Mouse (Mus musculus) midbrain, postnatal 0 days (tissue): ENCODE data around the gene Nagk. TPM values are rescaled to one million over a fixed set of nuclear protein-coding genes. Genes with fewer than 3 reads are reported as not detected.

Source experiments
- ATAC-seq: fragments of 200-750 bp; cut with Nextera tagmentation; 2 replicates; pipeline ENCODE4 v1.8.0; 2017; ENCODE audit warnings: moderate number of reproducible peaks, mild to moderate bottlenecking, moderate TSS enrichment, moderate library complexity; ENCODE audit not compliant: low FRiP score
- DNase-seq: peaks from one replicate; pipeline ENCODE4 v3.0.0-alpha.2; 2015; ENCODE audit warnings: low spot score
- H3K27ac ChIP-seq: fragments of 300-500 bp; sonication (generic); 2 replicates; pipeline ENCODE4 v1.5.1; 2014; ENCODE audit warnings: low read depth, mild to moderate bottlenecking, low read length, mixed read lengths
- H3K27me3 ChIP-seq: fragments of 300-500 bp; sonication (generic); 2 replicates; pipeline ENCODE4 v1.6.1; 2014; ENCODE audit warnings: low read length, control low read depth, mixed read lengths; ENCODE audit not compliant: insufficient read depth
- H3K36me3 ChIP-seq: fragments of 300-500 bp; sonication (generic); 2 replicates; pipeline ENCODE4 v1.6.1; 2014; ENCODE audit warnings: low read length, control low read depth, mixed read lengths; ENCODE audit not compliant: insufficient read depth
- H3K4me1 ChIP-seq: fragments of 300-500 bp; sonication (generic); 2 replicates; pipeline ENCODE4 v1.6.1; 2014; ENCODE audit warnings: mild to moderate bottlenecking, control low read depth, antibody characterized with exemption, low read length, mixed read lengths; ENCODE audit not compliant: insufficient read depth
- H3K4me2 ChIP-seq: fragments of 300-500 bp; sonication (generic); 2 replicates; pipeline ENCODE4 v1.6.1; 2014; ENCODE audit warnings: low read depth, mild to moderate bottlenecking, low read length, mixed read lengths; ENCODE audit not compliant: poor library complexity, severe bottlenecking
- H3K4me3 ChIP-seq: fragments of 300-500 bp; sonication (generic); 2 replicates; pipeline ENCODE4 v1.5.1; 2014; ENCODE audit warnings: low read depth, mild to moderate bottlenecking, low read length, moderate library complexity
- H3K9ac ChIP-seq: fragments of 300-500 bp; sonication (generic); replicated peaks from 2 replicates; pipeline ENCODE4 v1.6.1; 2014; ENCODE audit warnings: mild to moderate bottlenecking, low read length, moderate library complexity, mixed read lengths; ENCODE audit not compliant: poor library complexity, severe bottlenecking
- H3K9me3 ChIP-seq: fragments of 300-500 bp; sonication (generic); 2 replicates; pipeline ENCODE4 v1.6.1; 2016; ENCODE audit warnings: low read length, control low read depth
- CTCF ChIP-seq: IDR thresholded peaks from 2 replicates; pipeline ENCODE4 v1.5.1; 2016; ENCODE audit warnings: antibody characterized with exemption, mild to moderate bottlenecking
- WGBS: fragments of 180-500 bp; shearing (Covaris S2); extraction: QIAGEN DNeasy Blood & Tissue Kit; methylation state at CpG from one replicate; pipeline ENCODE4 v1.1.7; 2014; 5-methylcytosine and 5-hydroxymethylcytosine counted together
- polyA plus RNA-seq: library from polyadenylated mRNA; unstranded; fragments of >200 nt; fragmentation: Nextera tagmentation; extraction: Ambion mirVana; gene quantifications from 2 replicates; pipeline ENCODE4 v1.2.1, GENCODE M21; 2015
- total RNA-seq: library from RNA; depleted of rRNA; stranded (reverse); fragments of >200 nt; gene quantifications from 2 replicates; pipeline ENCODE4 v1.2.3, GENCODE M21; 2014; rRNA removed

Gene Nagk
- total and polyA plus RNA-seq, 2 experiments from 2014 or later = 60.6 to 94.7 TPM

DNA sequence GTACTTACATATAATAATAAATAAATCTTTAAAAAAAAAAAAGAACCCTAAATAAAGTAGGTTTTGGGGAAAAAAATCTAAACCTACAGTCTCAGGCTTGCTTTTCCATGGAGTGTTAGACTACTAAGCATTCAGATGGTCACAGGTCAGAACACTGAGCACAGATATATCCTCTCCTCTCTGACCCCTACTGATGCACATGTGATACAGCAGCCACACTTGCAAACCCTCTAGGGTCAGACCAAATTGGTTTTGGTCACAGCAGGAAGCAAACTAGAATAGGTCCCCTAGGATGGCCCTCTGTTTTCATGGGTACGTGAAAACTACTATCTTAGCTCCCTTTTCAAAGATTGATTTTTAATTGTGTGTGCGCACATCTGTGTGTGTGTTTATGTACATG lies 42.0 kb downstream of the Nagk start:
- no peak overlapping the region for H3K4me2 ChIP-seq
- TF ChIP-seq CTCF = no peak
- H3K27ac ChIP-seq = no peak overlapping the region
- ATAC-seq (no peak), DNase-seq (no peak)
- H3K27me3 ChIP-seq = no peaks in the 10 kb centered on the region
- H3K9ac ChIP-seq = no peak overlapping the region
- H3K9me3 ChIP-seq = no peaks in the 10 kb centered on the region
- no peaks in the 10 kb centered on the region for H3K4me1 ChIP-seq
- 84% methylated on average over 2 of the region's 2 CpGs for WGBS
- no peak overlapping the region for H3K4me3 ChIP-seq
- no peaks in the 10 kb centered on the region for H3K36me3 ChIP-seq

GRCm38 (mm10) chr6:83838046-83838445 lies 43.3 kb downstream of the Nagk start:
- H3K4me3 ChIP-seq = no peak overlapping the region
- WGBS = 91% methylated on average over 2 of the region's 2 CpGs
- no peak overlapping the region for H3K4me2 ChIP-seq
- no peaks in the 10 kb centered on the region for H3K27me3 ChIP-seq
- no peak for DNase-seq
- ATAC-seq = no peak
- H3K9me3 ChIP-seq = no peaks in the 10 kb centered on the region
- H3K27ac ChIP-seq = no peak overlapping the region
- no peak overlapping the region for H3K9ac ChIP-seq
- no peaks in the 10 kb centered on the region for H3K36me3 ChIP-seq
- no peaks in the 10 kb centered on the region for H3K4me1 ChIP-seq
- no peak for TF ChIP-seq CTCF

DNA sequence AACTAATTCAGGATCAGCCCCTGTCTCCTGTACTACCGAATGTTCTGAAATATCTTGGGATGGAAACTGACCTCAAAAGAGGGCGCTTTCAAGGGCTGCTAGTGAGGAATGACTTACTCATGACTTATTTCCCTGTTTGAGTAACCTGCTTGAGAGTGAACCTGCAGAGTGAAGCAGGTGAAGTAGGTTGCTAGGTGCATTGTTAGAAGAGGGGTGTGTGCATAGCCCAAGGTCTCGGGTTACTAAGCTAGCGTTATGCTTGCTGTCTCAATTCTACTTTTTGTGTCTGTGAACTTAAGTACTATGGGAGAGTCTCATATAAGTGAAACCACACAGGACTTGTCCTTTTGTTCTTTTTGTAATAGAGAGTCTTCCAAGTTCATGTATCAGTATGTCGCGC lies 45.3 kb downstream of the Nagk start:
- no peak for TF ChIP-seq CTCF
- no peak overlapping the region for H3K9ac ChIP-seq
- ATAC-seq (no peak), DNase-seq (no peak)
- H3K9me3 ChIP-seq = no peaks in the 10 kb centered on the region
- no peaks in the 10 kb centered on the region for H3K4me1 ChIP-seq
- no peak overlapping the region for H3K27ac ChIP-seq
- H3K36me3 ChIP-seq = no peaks in the 10 kb centered on the region
- no peak overlapping the region for H3K4me2 ChIP-seq
- WGBS = 87% methylated on average over 6 of the region's 6 CpGs
- no peaks in the 10 kb centered on the region for H3K27me3 ChIP-seq
- H3K4me3 ChIP-seq = no peak overlapping the region

- no peak for ATAC-seq
- WGBS = 92% methylated on average over 10 of the region's 10 CpGs
- TF ChIP-seq CTCF = no peak
- H3K36me3 ChIP-seq = no peaks in the 10 kb centered on the region
- H3K27me3 ChIP-seq = no peaks in the 10 kb centered on the region
- no peak for DNase-seq
- no peak overlapping the region for H3K9ac ChIP-seq
- H3K4me3 ChIP-seq = no peak overlapping the region
- H3K4me1 ChIP-seq = no peaks in the 10 kb centered on the region
- no peak overlapping the region for H3K27ac ChIP-seq
- no peak overlapping the region for H3K4me2 ChIP-seq
- H3K9me3 ChIP-seq = no peaks in the 10 kb centered on the region
Measured at GRCm38 (mm10) chr6:83844913-83845312, 50.1 kb downstream of the Nagk start.

DNA sequence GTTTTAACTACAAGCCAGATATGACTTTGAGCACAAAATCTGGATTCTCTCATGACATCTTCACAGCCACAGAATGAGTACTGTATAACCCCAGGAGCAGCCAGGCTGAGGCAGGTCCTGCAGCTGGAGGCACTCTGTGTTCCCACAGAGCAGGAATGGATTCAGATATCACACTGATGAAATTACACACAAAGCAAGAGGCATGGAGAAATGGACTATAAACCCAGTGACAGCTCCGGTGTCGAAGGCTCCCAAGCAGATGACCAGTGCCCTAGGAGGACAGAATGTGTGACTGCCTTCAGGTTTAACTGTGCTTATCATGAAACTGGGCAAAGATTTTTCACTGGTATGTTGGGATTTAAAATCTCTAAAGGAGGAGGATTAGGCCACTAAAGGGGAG lies 51.4 kb downstream of the Nagk start:
- no peak overlapping the region for H3K4me2 ChIP-seq
- H3K4me3 ChIP-seq = no peak overlapping the region
- no peak for TF ChIP-seq CTCF
- H3K36me3 ChIP-seq = no peaks in the 10 kb centered on the region
- no peaks in the 10 kb centered on the region for H3K9me3 ChIP-seq
- no peak overlapping the region for H3K27ac ChIP-seq
- no peak for DNase-seq
- H3K4me1 ChIP-seq = no peaks in the 10 kb centered on the region
- H3K9ac ChIP-seq = no peak overlapping the region
- no peaks in the 10 kb centered on the region for H3K27me3 ChIP-seq
- no peak for ATAC-seq
- 89% methylated on average over 2 of the region's 2 CpGs for WGBS

- Histone ChIP-seq H3K27ac (no peak overlapping the region), H3K4me1 (no peaks in the 10 kb centered on the region), H3K27me3 (no peaks in the 10 kb centered on the region), H3K4me3 (no peak overlapping the region), H3K9ac (no peak overlapping the region), H3K9me3 (no peaks in the 10 kb centered on the region), H3K36me3 (no peaks in the 10 kb centered on the region), H3K4me2 (no peak overlapping the region)
- no peak for TF ChIP-seq CTCF
- ATAC-seq (no peak), DNase-seq (no peak)
- WGBS = 89% methylated on average over 2 of the region's 2 CpGs
Measured at GRCm38 (mm10) chr6:83849446-83849845, 54.7 kb downstream of the Nagk start.

Other genes with a start within 250 kb of the Nagk start
- gene Stambp, start 222.3 kb upstream of the Nagk start, total RNA-seq = 17.4 and 18.3 TPM in 2 replicates
- 72.2 and 75.5 TPM in 2 replicates for gene Stambp, start 222.3 kb upstream of the Nagk start, polyA plus RNA-seq
- not detected in 2 replicates for gene Clec4f, start 138.8 kb upstream of the Nagk start, total RNA-seq
- 0.12 and 0.19 TPM in 2 replicates for gene Clec4f, start 138.8 kb upstream of the Nagk start, polyA plus RNA-seq
- 0.16 TPM in 1 of 2 replicates, not detected in the other for gene Cd207, start 117.1 kb upstream of the Nagk start, total RNA-seq
- not detected in 2 replicates for gene Cd207, start 117.1 kb upstream of the Nagk start, polyA plus RNA-seq
- gene Vax2, start 83.7 kb upstream of the Nagk start, total RNA-seq = not detected in 2 replicates
- gene Vax2, start 83.7 kb upstream of the Nagk start, polyA plus RNA-seq = not detected in 2 replicates
- gene Atp6v1b1, start 52.0 kb upstream of the Nagk start, total RNA-seq = 0.77 TPM in 1 of 2 replicates, not detected in the other
- gene Atp6v1b1, start 52.0 kb upstream of the Nagk start, polyA plus RNA-seq = 0.07 TPM in 1 of 2 replicates, not detected in the other
- gene Ankrd53, start 32.3 kb upstream of the Nagk start, total RNA-seq = not detected in 2 replicates
- 0.10 and 0.12 TPM in 2 replicates for gene Ankrd53, start 32.3 kb upstream of the Nagk start, polyA plus RNA-seq
- 45.8 and 54.4 TPM in 2 replicates for gene Tex261, start 19.2 kb upstream of the Nagk start, total RNA-seq
- 66.8 and 71.4 TPM in 2 replicates for gene Tex261, start 19.2 kb upstream of the Nagk start, polyA plus RNA-seq
- gene Paip2b, start 36.8 kb downstream of the Nagk start, total RNA-seq = 59.3 and 66.5 TPM in 2 replicates
- gene Paip2b, start 36.8 kb downstream of the Nagk start, polyA plus RNA-seq = 25.9 and 26.1 TPM in 2 replicates
- gene Zfp638, start 72.1 kb downstream of the Nagk start, total RNA-seq = 107 and 123 TPM in 2 replicates
- 47.0 and 53.8 TPM in 2 replicates for gene Zfp638, start 72.1 kb downstream of the Nagk start, polyA plus RNA-seq
- 1.4 and 1.8 TPM in 2 replicates for gene Dysf, start 213.6 kb downstream of the Nagk start, total RNA-seq
- gene Dysf, start 213.6 kb downstream of the Nagk start, polyA plus RNA-seq = 1.7 and 2.0 TPM in 2 replicates